Mouse (Mus musculus): ENCODE measurements around the gene Cc2d1a. TPM values are rescaled to one million over a fixed set of nuclear protein-coding genes. Genes with fewer than 3 reads are reported as not detected.

The Cc2d1a gene
- total and polyA plus RNA-seq, 3 experiments: 10.6 to 11.9 (median 11.2) TPM

DNA sequence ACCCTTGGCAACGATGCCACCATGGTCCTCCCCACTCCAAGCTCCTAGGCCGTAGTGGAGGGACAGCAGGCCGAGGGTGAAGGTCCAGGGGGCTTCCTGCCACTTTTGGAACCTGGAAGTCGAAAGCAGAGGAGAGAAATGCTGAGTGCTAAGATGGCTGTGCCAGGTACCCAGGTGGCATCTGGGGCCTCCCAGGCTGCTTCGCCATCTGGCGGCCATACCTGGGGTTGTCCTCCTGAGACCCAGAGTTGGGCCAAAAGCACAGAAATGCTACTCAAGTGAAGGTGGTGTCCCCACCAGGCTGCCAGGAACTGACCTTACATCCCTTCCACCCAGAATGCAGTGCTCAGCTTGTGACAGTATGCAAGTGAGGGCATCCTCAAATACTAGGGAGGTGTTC lies 26.1 kb upstream of the Cc2d1a start:
- no peaks in the 10 kb centered on the region for H3K27me3 ChIP-seq (ENCODE audit: control insufficient read depth, insufficient read depth, low read length)

DNA sequence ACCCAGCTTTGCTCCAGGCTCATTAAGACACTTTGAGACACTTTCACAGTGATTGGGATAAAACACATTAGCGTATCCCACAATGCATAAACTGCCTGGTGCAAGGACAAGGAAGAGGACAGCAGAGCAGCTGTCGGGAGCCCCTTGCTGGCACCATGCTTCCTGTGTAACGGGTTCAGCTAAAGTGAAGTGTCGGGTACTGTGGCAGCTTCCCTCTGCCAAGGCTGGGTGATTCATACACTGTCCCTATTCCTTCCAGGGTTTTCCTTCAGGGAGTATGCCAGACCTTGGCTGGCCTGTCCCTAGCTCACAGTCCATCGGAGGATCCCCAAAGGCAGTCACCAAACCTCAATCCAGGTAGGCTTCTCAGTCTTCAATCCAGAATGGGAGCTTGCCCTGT lies 22.4 kb upstream of the Cc2d1a start:
- 81% methylated on average over 5 of the region's 5 CpGs for WGBS
- Histone ChIP-seq H3K9ac (ENCODE audit: low read depth, low read length) (no peak overlapping the region), H3K4me3 (no peak overlapping the region), H3K36me3 (ENCODE audit: control insufficient read depth, insufficient read depth, low read length) (no peaks in the 10 kb centered on the region), H3K4me1 (ENCODE audit: control insufficient read depth, insufficient read depth, low read length) (no peaks in the 10 kb centered on the region), H3K79me2 (replicated peaks; ENCODE audit: control insufficient read depth, insufficient read depth, low read length) (no peaks in the 10 kb centered on the region), H3K27me3 (ENCODE audit: control insufficient read depth, insufficient read depth, low read length) (no peaks in the 10 kb centered on the region), H3K27ac (no peak overlapping the region)
- DNase-seq: no peak
- TF ChIP-seq CTCF (IDR thresholded peaks at IDR 0.05): no peak
- no peak for TF ChIP-seq POLR2A (IDR thresholded peaks at IDR 0.05; ENCODE audit: insufficient read depth, low read depth, low read length)
- no peak for TF ChIP-seq EP300 (IDR thresholded peaks at IDR 0.05; ENCODE audit: insufficient read depth, low read depth, low read length)
- intact Hi-C loops (cut with DNase I): no loop called here

More for the DNA sequence above, 26.1 kb upstream of the Cc2d1a start:
- TF ChIP-seq CTCF (IDR thresholded peaks at IDR 0.05): peak; percentile 36
- TF ChIP-seq EP300 (IDR thresholded peaks at IDR 0.05; ENCODE audit: insufficient read depth, low read depth, low read length): no peak
- no peak overlapping the region for H3K4me3 ChIP-seq
- H3K9ac ChIP-seq (ENCODE audit: low read depth, low read length): no peak overlapping the region
- intact Hi-C loops (cut with DNase I): no loop called here
- no peaks in the 10 kb centered on the region for H3K79me2 ChIP-seq (replicated peaks; ENCODE audit: control insufficient read depth, insufficient read depth, low read length)
- no peaks in the 10 kb centered on the region for H3K4me1 ChIP-seq (ENCODE audit: control insufficient read depth, insufficient read depth, low read length)
- H3K27ac ChIP-seq: no peak overlapping the region
- no peaks in the 10 kb centered on the region for H3K36me3 ChIP-seq (ENCODE audit: control insufficient read depth, insufficient read depth, low read length)
- 84% methylated on average over 6 of the region's 6 CpGs for WGBS
- no peak for DNase-seq

DNA sequence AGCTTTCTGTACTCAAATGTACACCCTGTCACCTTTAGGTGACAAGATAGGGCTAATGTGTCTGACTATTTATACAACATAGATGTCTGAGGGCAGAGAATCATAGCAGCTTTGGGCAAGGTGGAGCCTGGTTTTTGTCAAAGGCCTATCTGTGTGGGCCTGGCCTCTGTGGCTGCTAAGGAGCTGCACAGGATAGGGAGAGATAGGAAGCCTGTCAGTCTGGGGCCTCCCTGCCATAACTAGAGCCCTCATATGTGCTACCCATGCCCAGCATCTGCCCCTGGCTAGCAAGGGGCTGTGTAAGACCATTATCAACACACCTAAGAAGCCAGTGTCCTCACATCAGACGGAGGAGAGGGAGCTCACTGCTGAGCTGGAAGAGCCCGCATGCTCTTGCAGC lies 20.0 kb upstream of the Cc2d1a start:
- H3K4me3 ChIP-seq: no peak overlapping the region
- H3K79me2 ChIP-seq (replicated peaks; ENCODE audit: control insufficient read depth, insufficient read depth, low read length): no peaks in the 10 kb centered on the region
- no peak overlapping the region for H3K27ac ChIP-seq
- TF ChIP-seq POLR2A (IDR thresholded peaks at IDR 0.05; ENCODE audit: insufficient read depth, low read depth, low read length): no peak
- no peak for TF ChIP-seq CTCF (IDR thresholded peaks at IDR 0.05)
- TF ChIP-seq EP300 (IDR thresholded peaks at IDR 0.05; ENCODE audit: insufficient read depth, low read depth, low read length): no peak
- no peak for DNase-seq
- H3K4me1 ChIP-seq (ENCODE audit: control insufficient read depth, insufficient read depth, low read length): no peaks in the 10 kb centered on the region
- H3K9ac ChIP-seq (ENCODE audit: low read depth, low read length): no peak overlapping the region
- WGBS: 89% methylated on average over 2 of the region's 2 CpGs
- H3K27me3 ChIP-seq (ENCODE audit: control insufficient read depth, insufficient read depth, low read length): no peaks in the 10 kb centered on the region
- intact Hi-C loops (cut with DNase I): no loop called here
- H3K36me3 ChIP-seq (ENCODE audit: control insufficient read depth, insufficient read depth, low read length): no peaks in the 10 kb centered on the region

GRCm38 (mm10) chr8:84157620-84158019 lies 9.9 kb upstream of the Cc2d1a start:
- H3K27ac ChIP-seq: no peak overlapping the region
- no peak for DNase-seq
- intact Hi-C loops (cut with DNase I): no loop called here
- H3K4me1 ChIP-seq (ENCODE audit: control insufficient read depth, insufficient read depth, low read length): no peaks in the 10 kb centered on the region
- TF ChIP-seq CTCF (IDR thresholded peaks at IDR 0.05) (no peak), POLR2A (IDR thresholded peaks at IDR 0.05; ENCODE audit: insufficient read depth, low read depth, low read length) (no peak), EP300 (IDR thresholded peaks at IDR 0.05; ENCODE audit: insufficient read depth, low read depth, low read length) (no peak)
- H3K36me3 ChIP-seq (ENCODE audit: control insufficient read depth, insufficient read depth, low read length): no peaks in the 10 kb centered on the region
- 94% methylated on average over 4 of the region's 4 CpGs for WGBS
- H3K79me2 ChIP-seq (replicated peaks; ENCODE audit: control insufficient read depth, insufficient read depth, low read length): no peaks in the 10 kb centered on the region
- H3K27me3 ChIP-seq (ENCODE audit: control insufficient read depth, insufficient read depth, low read length): no peaks in the 10 kb centered on the region
- H3K9ac ChIP-seq (ENCODE audit: low read depth, low read length): no peak overlapping the region
- H3K4me3 ChIP-seq: no peak overlapping the region

DNA sequence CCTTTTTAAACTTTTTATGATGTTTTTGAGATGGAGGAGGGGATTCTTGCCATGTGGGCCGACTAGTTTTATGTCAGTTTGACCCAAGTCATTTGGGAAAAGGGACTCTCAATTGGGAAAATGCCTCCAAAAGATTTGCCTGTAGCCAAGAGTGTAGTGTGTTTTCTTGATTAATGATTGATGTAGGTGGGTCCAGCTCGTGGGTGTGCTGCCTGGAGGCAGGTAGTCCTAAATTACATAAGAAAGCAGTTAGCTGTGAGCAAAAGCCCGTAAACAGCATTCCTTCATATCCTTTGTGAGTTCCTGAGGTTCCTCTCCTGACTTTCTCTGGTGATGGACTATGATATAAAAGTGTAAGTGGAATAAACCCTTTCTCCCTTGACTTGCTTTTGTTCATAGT lies 1.4 kb upstream of the Cc2d1a start:
- Histone ChIP-seq H3K36me3 (ENCODE audit: control insufficient read depth, insufficient read depth, low read length) (no peaks in the 10 kb centered on the region), H3K27ac (no peak overlapping the region), H3K4me1 (ENCODE audit: control insufficient read depth, insufficient read depth, low read length) (peaks cover 6% of the 10 kb centered on the region), H3K79me2 (replicated peaks; ENCODE audit: control insufficient read depth, insufficient read depth, low read length) (no peaks in the 10 kb centered on the region), H3K27me3 (ENCODE audit: control insufficient read depth, insufficient read depth, low read length) (no peaks in the 10 kb centered on the region), H3K4me3 (no peak overlapping the region), H3K9ac (ENCODE audit: low read depth, low read length) (no peak overlapping the region)
- 80% methylated on average over 3 of the region's 3 CpGs for WGBS
- intact Hi-C loops (cut with DNase I): loop anchor here (2.0 to 5.0 kb wide), 2 partner anchors 32 to 82 kb away; partner anchors contain the start of genes Gm10643 and Rfx1
- DNase-seq: no peak
- no peak for TF ChIP-seq CTCF (IDR thresholded peaks at IDR 0.05)
- no peak for TF ChIP-seq POLR2A (IDR thresholded peaks at IDR 0.05; ENCODE audit: insufficient read depth, low read depth, low read length)
- TF ChIP-seq EP300 (IDR thresholded peaks at IDR 0.05; ENCODE audit: insufficient read depth, low read depth, low read length): no peak

- TF ChIP-seq CTCF (IDR thresholded peaks at IDR 0.05) (no peak), POLR2A (IDR thresholded peaks at IDR 0.05; ENCODE audit: insufficient read depth, low read depth, low read length) (no peak), EP300 (IDR thresholded peaks at IDR 0.05; ENCODE audit: insufficient read depth, low read depth, low read length) (no peak)
- DNase-seq: no peak
- Histone ChIP-seq H3K79me2 (replicated peaks; ENCODE audit: control insufficient read depth, insufficient read depth, low read length) (no peaks in the 10 kb centered on the region), H3K9ac (ENCODE audit: low read depth, low read length) (no peak overlapping the region), H3K27ac (no peak overlapping the region; the same call in 1 of the 2 replicates), H3K36me3 (ENCODE audit: control insufficient read depth, insufficient read depth, low read length) (no peaks in the 10 kb centered on the region), H3K4me1 (ENCODE audit: control insufficient read depth, insufficient read depth, low read length) (peaks cover 6% of the 10 kb centered on the region), H3K4me3 (peak overlapping the region; percentile 75; the same call in 1 of the 2 replicates), H3K27me3 (ENCODE audit: control insufficient read depth, insufficient read depth, low read length) (no peaks in the 10 kb centered on the region)
- intact Hi-C loops (cut with DNase I): loop anchor here (2.0 to 5.0 kb wide), 2 partner anchors 32 to 81 kb away; partner anchors contain the start of genes Gm10643 and Rfx1
- 45% methylated on average over 5 of the region's 5 CpGs for WGBS
These were observed 755 bp upstream of the Cc2d1a start for GRCm38 (mm10) chr8:84148531-84148850.

All from heart, adult 2 months (tissue).